Mouse (Mus musculus) liver, embryonic 14.5 days (tissue): ENCODE results near the gene Acan. TPM values are rescaled to one million over a fixed set of nuclear protein-coding genes. Genes with fewer than 3 reads are reported as not detected.
A peak's percentile ranks its signal among the peaks of the same experiment; 100 is the strongest.

Experiments
- ATAC-seq: fragments of 200-750 bp; cut with Nextera tagmentation; 2 replicates; pipeline ENCODE4 v1.8.0; 2017; ENCODE audit warnings: moderate number of reproducible peaks, mild to moderate bottlenecking, moderate library complexity; ENCODE audit not compliant: insufficient read depth
- DNase-seq, 3 experiments: peaks; one replicate each; pipeline ENCODE4 v3.0.0-alpha.2; 2012 to 2013; ENCODE audit warnings: low read depth in 3 of 3, low spot score in 3 of 3
- H3K27ac ChIP-seq: fragments of 300-500 bp; sonication (generic); 2 replicates; pipeline ENCODE4 v1.5.1; 2014; ENCODE audit warnings: moderate library complexity, mild to moderate bottlenecking, control low read depth, inconsistent platforms
- H3K27me3 ChIP-seq: fragments of 300-500 bp; sonication (generic); 2 replicates; pipeline ENCODE4 v1.6.1; 2014; ENCODE audit warnings: mild to moderate bottlenecking, low read length, moderate library complexity; ENCODE audit not compliant: control insufficient read depth, insufficient read depth
- H3K36me3 ChIP-seq: fragments of 300-500 bp; sonication (generic); replicated peaks from 2 replicates; pipeline ENCODE4 v1.6.1; 2014; ENCODE audit warnings: low read depth; ENCODE audit not compliant: control insufficient read depth, insufficient read depth
- H3K4me1 ChIP-seq, 2 experiments: fragments of 200-500 bp in 1 of 2; fragments of 300-500 bp in 1 of 2; sonication (generic) in 1 of 2; replicated peaks; 2 replicates each; pipeline ENCODE4 v1.6.1; 2012 to 2014; ENCODE audit warnings: antibody characterized with exemption in 1 of 2, inconsistent platforms in 1 of 2, low read length in 1 of 2; ENCODE audit not compliant: control insufficient read depth in 2 of 2, insufficient read depth in 2 of 2
- H3K4me2 ChIP-seq: fragments of 300-500 bp; sonication (generic); 2 replicates; pipeline ENCODE4 v1.6.1; 2014; ENCODE audit warnings: low read depth, mild to moderate bottlenecking, control low read depth, moderate library complexity
- H3K4me3 ChIP-seq, 2 experiments: fragments of 200-500 bp in 1 of 2; fragments of 300-500 bp in 1 of 2; sonication (generic) in 1 of 2; 2 replicates each; pipeline ENCODE4 v1.5.1; 2012 to 2014; ENCODE audit warnings: low read depth in 2 of 2, low read length in 2 of 2, mild to moderate bottlenecking in 2 of 2, control low read depth in 1 of 2, inconsistent platforms in 1 of 2, moderate library complexity in 1 of 2; ENCODE audit not compliant: insufficient read depth in 1 of 2
- H3K9ac ChIP-seq: fragments of 300-500 bp; sonication (generic); replicated peaks from 2 replicates; pipeline ENCODE4 v1.6.1; 2014; ENCODE audit warnings: mild to moderate bottlenecking, control low read depth, moderate library complexity
- H3K9me3 ChIP-seq: fragments of 300-500 bp; sonication (generic); 2 replicates; pipeline ENCODE4 v1.6.1; 2016; ENCODE audit warnings: low read length, mixed read lengths; ENCODE audit not compliant: control insufficient read depth
- CTCF ChIP-seq: IDR thresholded peaks from 2 replicates; pipeline ENCODE4 v1.5.1; 2016; ENCODE audit warnings: antibody characterized with exemption, low read depth, control low read depth
- EP300 ChIP-seq: IDR thresholded peaks from 2 replicates; pipeline ENCODE4 v1.6.1; 2016; ENCODE audit warnings: antibody characterized with exemption, low read depth
- WGBS: fragments of 180-500 bp; shearing (Covaris S2); extraction: QIAGEN DNeasy Blood & Tissue Kit; methylation state at CpG from one replicate; pipeline ENCODE4 v1.1.7; 2014; ENCODE audit not compliant: insufficient replicate concordance; 5-methylcytosine and 5-hydroxymethylcytosine counted together
- polyA plus RNA-seq, 2 experiments: library from polyadenylated mRNA; depleted of rRNA in 1 of 2; stranded (reverse) in 1 of 2; unstranded in 1 of 2; fragments of >200 nt; fragmentation: Nextera tagmentation in 1 of 2; extraction: Ambion mirVana in 1 of 2; gene quantifications; 2 replicates each; pipeline versions ENCODE4 v1.2.1 to v1.2.3; 2012 to 2014

The Acan gene
- polyA plus RNA-seq, 2 experiments = 0.04 TPM; not detected in 1

- TF ChIP-seq EP300 (no peak), CTCF (no peak)
- H3K4me1 ChIP-seq = no peaks in the 10 kb centered on the region
- DNase-seq (no peak), ATAC-seq (no peak)
- WGBS = 43% methylated on average over 4 of the region's 4 CpGs
- no peak overlapping the region for H3K4me2 ChIP-seq
- H3K36me3 ChIP-seq = no peaks in the 10 kb centered on the region
- no peak overlapping the region for H3K4me3 ChIP-seq
- H3K27me3 ChIP-seq = no peaks in the 10 kb centered on the region
- H3K9ac ChIP-seq = no peak overlapping the region
- no peaks in the 10 kb centered on the region for H3K9me3 ChIP-seq
- no peak overlapping the region for H3K27ac ChIP-seq
These were observed 14.9 kb downstream of the Acan start for GRCm38 (mm10) chr7:79068231-79068630.

GRCm38 (mm10) chr7:79079212-79079611 lies 25.9 kb downstream of the Acan start:
- no peak overlapping the region for H3K4me3 ChIP-seq
- H3K27me3 ChIP-seq = no peaks in the 10 kb centered on the region
- 36% methylated on average over 3 of the region's 3 CpGs for WGBS
- no peak overlapping the region for H3K4me2 ChIP-seq
- H3K27ac ChIP-seq = no peak overlapping the region
- no peaks in the 10 kb centered on the region for H3K4me1 ChIP-seq
- no peak for ATAC-seq
- no peaks in the 10 kb centered on the region for H3K9me3 ChIP-seq
- no peaks in the 10 kb centered on the region for H3K36me3 ChIP-seq
- TF ChIP-seq EP300 (no peak), CTCF (no peak)
- DNase-seq = no peak
- H3K9ac ChIP-seq = no peak overlapping the region

GRCm38 (mm10) chr7:79080572-79081399 lies 27.5 kb downstream of the Acan start:
- Histone ChIP-seq H3K36me3 (no peaks in the 10 kb centered on the region), H3K4me3 (no peak overlapping the region), H3K9ac (no peak overlapping the region), H3K27ac (no peak overlapping the region), H3K9me3 (no peaks in the 10 kb centered on the region), H3K4me2 (no peak overlapping the region), H3K4me1 (no peaks in the 10 kb centered on the region), H3K27me3 (no peaks in the 10 kb centered on the region)
- TF ChIP-seq EP300 = no peak
- peak; percentile 90 for TF ChIP-seq CTCF
- ATAC-seq (no peak), DNase-seq (peak in 2 of 3 experiments; percentile 0 to 4)
- 15% methylated on average over 7 of the region's 7 CpGs for WGBS

- no peaks in the 10 kb centered on the region for H3K36me3 ChIP-seq
- no peaks in the 10 kb centered on the region for H3K9me3 ChIP-seq
- H3K27me3 ChIP-seq = no peaks in the 10 kb centered on the region
- H3K4me1 ChIP-seq = no peaks in the 10 kb centered on the region
- H3K27ac ChIP-seq = no peak overlapping the region
- no peak overlapping the region for H3K4me2 ChIP-seq
- H3K4me3 ChIP-seq = no peak overlapping the region
- no peak overlapping the region for H3K9ac ChIP-seq
- no peak for DNase-seq
- no peak for ATAC-seq
- WGBS = 40% methylated on average over 4 of the region's 4 CpGs
- TF ChIP-seq EP300 = no peak
- peak; percentile 60 for TF ChIP-seq CTCF
These were observed 35.8 kb downstream of the Acan start for GRCm38 (mm10) chr7:79089111-79089510.

GRCm38 (mm10) chr7:79096492-79096891 lies 43.2 kb downstream of the Acan start:
- no peaks in the 10 kb centered on the region for H3K36me3 ChIP-seq
- DNase-seq (no peak), ATAC-seq (no peak)
- no peaks in the 10 kb centered on the region for H3K27me3 ChIP-seq
- H3K4me1 ChIP-seq = no peaks in the 10 kb centered on the region
- TF ChIP-seq EP300 (no peak), CTCF (peak; percentile 30; the same call in 1 of the 2 replicates)
- no peak overlapping the region for H3K4me3 ChIP-seq
- no peak overlapping the region for H3K9ac ChIP-seq
- no peaks in the 10 kb centered on the region for H3K9me3 ChIP-seq
- WGBS = 57% methylated on average over 5 of the region's 5 CpGs
- H3K4me2 ChIP-seq = no peak overlapping the region
- no peak overlapping the region for H3K27ac ChIP-seq
